Mouse (Mus musculus): Measurements from ENCODE around the gene Wwc1. TPM values are rescaled to one million over a fixed set of nuclear protein-coding genes. Genes with fewer than 3 reads are reported as not detected.

Gene Wwc1
- total and polyA plus RNA-seq, 3 experiments = 0.89 to 8.7 (median 2.0) TPM

- peaks cover 2 to 22% of the 10 kb centered on the region in 2 experiments for H3K36me3 ChIP-seq (replicated peaks in 1 of 2; ENCODE audit: control insufficient read depth in 1 of 2, insufficient read depth in 1 of 2, low read length in 1 of 2)
- H3K9ac ChIP-seq (ENCODE audit: insufficient read depth, low read depth) = no peak overlapping the region
- no peak overlapping the region for H3K4me3 ChIP-seq (replicated peaks in 1 of 3; ENCODE audit: low read depth in 2 of 3, low read length in 2 of 3, poor library complexity in 1 of 3)
- dilution Hi-C loops (cut with MboI; ENCODE audit: extremely low pct_ligation_motif_present, extremely low pct_unique_long_range_greater_than_20kb, low sequenced_read_pairs) (no loop called here), in situ Hi-C loops (cut with MboI; ENCODE audit: low pct_ligation_motif_present, low pct_unique_long_range_greater_than_20kb, low sequenced_read_pairs) (no loop called here)
- H3K4me2 ChIP-seq (ENCODE audit: insufficient read depth, low read depth, poor library complexity, severe bottlenecking) = no peak overlapping the region
- TF ChIP-seq ZMIZ1 (IDR thresholded peaks at IDR 0.05; ENCODE audit: low read depth, low read length) (no peak), E2F4 (IDR thresholded peaks at IDR 0.05; ENCODE audit: insufficient replicate concordance, low read depth, low read length) (no peak), MAFK (IDR thresholded peaks at IDR 0.05; ENCODE audit: insufficient replicate concordance, low read length) (no peak), SMC3 (IDR thresholded peaks at IDR 0.05; ENCODE audit: low read depth, low read length) (no peak), HCFC1 (IDR thresholded peaks at IDR 0.05; ENCODE audit: low read depth, low read length) (no peak), ZC3H11A (IDR thresholded peaks at IDR 0.05; ENCODE audit: low read depth, low read length) (no peak), ELF1 (IDR thresholded peaks at IDR 0.05; ENCODE audit: low read depth, low read length) (no peak)
- H3K9me3 ChIP-seq (replicated peaks; ENCODE audit: low read length) = peaks cover 11% of the 10 kb centered on the region
- no peaks in the 10 kb centered on the region for H3K79me2 ChIP-seq (replicated peaks; ENCODE audit: control insufficient read depth, extremely low read depth, insufficient read depth, poor library complexity, severe bottlenecking)
- H3K4me1 ChIP-seq (ENCODE audit: control insufficient read depth in 1 of 2, insufficient read depth in 2 of 2) = no peaks in the 10 kb centered on the region
- no peak for DNase-seq (ENCODE audit: extremely low read depth)
- no peaks in the 10 kb centered on the region for H3K27me3 ChIP-seq (replicated peaks)
- no peak overlapping the region for H3K27ac ChIP-seq (ENCODE audit: insufficient read depth, low read depth)
Observed at GRCm38 (mm10) chr11:35801332-35801731, 179.0 kb downstream of the Wwc1 start.

- Histone ChIP-seq H3K36me3 (replicated peaks in 1 of 2; ENCODE audit: control insufficient read depth in 1 of 2, insufficient read depth in 1 of 2, low read length in 1 of 2) (peaks cover 0 to 10% of the 10 kb centered on the region in 2 experiments), H3K79me2 (replicated peaks; ENCODE audit: control insufficient read depth, extremely low read depth, insufficient read depth, poor library complexity, severe bottlenecking) (no peaks in the 10 kb centered on the region), H3K9ac (ENCODE audit: insufficient read depth, low read depth) (no peak within 1 kb of the TSS), H3K27ac (ENCODE audit: insufficient read depth, low read depth) (no peak within 1 kb of the TSS), H3K4me1 (ENCODE audit: control insufficient read depth in 1 of 2, insufficient read depth in 2 of 2) (peaks cover 0 to 4% of the 10 kb centered on the region in 2 experiments; a peak in 2 of 4 replicates), H3K4me2 (ENCODE audit: insufficient read depth, low read depth, poor library complexity, severe bottlenecking) (no peak within 1 kb of the TSS), H3K4me3 (replicated peaks in 1 of 3; ENCODE audit: low read depth in 2 of 3, low read length in 2 of 3, poor library complexity in 1 of 3) (no peak within 1 kb of the TSS), H3K9me3 (replicated peaks; ENCODE audit: low read length) (peaks cover 11% of the 10 kb centered on the region), H3K27me3 (replicated peaks) (no peaks in the 10 kb centered on the region)
- in situ Hi-C loops (cut with MboI; ENCODE audit: low pct_ligation_motif_present, low pct_unique_long_range_greater_than_20kb, low sequenced_read_pairs) (no loop called here), dilution Hi-C loops (cut with MboI; ENCODE audit: extremely low pct_ligation_motif_present, extremely low pct_unique_long_range_greater_than_20kb, low sequenced_read_pairs) (no loop called here)
- no peak for TF ChIP-seq MAX (IDR thresholded peaks at IDR 0.05; ENCODE audit: low read length)
- no peak for TF ChIP-seq ZKSCAN1 (IDR thresholded peaks at IDR 0.05; ENCODE audit: borderline replicate concordance, low read depth, low read length)
- TF ChIP-seq E2F4 (IDR thresholded peaks at IDR 0.05; ENCODE audit: insufficient replicate concordance, low read depth, low read length) = no peak
- TF ChIP-seq JUN (IDR thresholded peaks at IDR 0.05; ENCODE audit: insufficient read depth, low read depth, low read length) = no peak
- TF ChIP-seq POLR2AphosphoS2 (IDR thresholded peaks at IDR 0.05; ENCODE audit: low read depth, low read length) = no peak
- no peak for TF ChIP-seq SIN3A (IDR thresholded peaks at IDR 0.05; ENCODE audit: low read length)
- no peak for TF ChIP-seq PAX5 (IDR thresholded peaks at IDR 0.05; ENCODE audit: low read length)
- TF ChIP-seq IRF4 (IDR thresholded peaks at IDR 0.05; ENCODE audit: low read depth, low read length) = no peak
- no peak for TF ChIP-seq TBP (conservative IDR thresholded peaks at IDR 0.05; ENCODE audit: low read depth, low read length)
- TF ChIP-seq ZNF384 (IDR thresholded peaks at IDR 0.05; ENCODE audit: low read depth, low read length) = no peak
- no peak for TF ChIP-seq CTCF (conservative IDR thresholded peaks at IDR 0.05 in 1 of 2, IDR thresholded peaks at IDR 0.05 in 1 of 2; ENCODE audit: low read depth in 2 of 2, low read length in 2 of 2)
- TF ChIP-seq TCF12 (IDR thresholded peaks at IDR 0.05; ENCODE audit: low read depth, low read length) = no peak
- TF ChIP-seq CHD2 (IDR thresholded peaks at IDR 0.05; ENCODE audit: low read length) = no peak
- TF ChIP-seq MXI1 (IDR thresholded peaks at IDR 0.05; ENCODE audit: low read depth, low read length) = no peak
- no peak for DNase-seq (ENCODE audit: extremely low read depth)
Observed at GRCm38 (mm10) chr11:35798874-35799273, 181.5 kb downstream of the Wwc1 start, which contains the start of gene Fbll1. Fbll1 (minus strand) TSS chr11:35798884.
